Mouse (Mus musculus) T-helper 2 cell (primary cell): ENCODE data around the gene Gm17490.

Experiments used
- in situ Hi-C: fragments of 300-600 bp; cut with MboI, MseI; formaldehyde crosslinking; loops from one replicate; pipeline ENCODE4 v1.15.1; 2025; ENCODE audit warnings: high pct_unique_total_duplicates

The Gm17490 gene

GRCm38 (mm10) chr2:11625890-11626289 lies at the start of gene Gm17490:
Gene Gm17490 (minus strand): TSS chr2:11626264.
- in situ Hi-C loops = loop anchor here (10.0 kb wide), 1 partner anchor 1251 kb away; the partner anchor contains the start of gene Sfmbt2

- in situ Hi-C loops = no loop called here
Observed at GRCm38 (mm10) chr2:11672144-11672543, 46.1 kb upstream of the Gm17490 start.

GRCm38 (mm10) chr2:11665326-11665725 lies 39.3 kb upstream of the Gm17490 start:
- in situ Hi-C loops = no loop called here

- in situ Hi-C loops = no loop called here
Observed at GRCm38 (mm10) chr2:11664806-11665205, 38.7 kb upstream of the Gm17490 start.

- in situ Hi-C loops = no loop called here
Observed at GRCm38 (mm10) chr2:11664367-11664766, 38.3 kb upstream of the Gm17490 start.

- in situ Hi-C loops = no loop called here
Observed at GRCm38 (mm10) chr2:11663961-11664360, 37.9 kb upstream of the Gm17490 start.

GRCm38 (mm10) chr2:11662907-11663230 lies 36.8 kb upstream of the Gm17490 start:
- in situ Hi-C loops = no loop called here

GRCm38 (mm10) chr2:11662143-11662906 lies 36.3 kb upstream of the Gm17490 start:
- in situ Hi-C loops = no loop called here

GRCm38 (mm10) chr2:11659263-11659662 lies 33.2 kb upstream of the Gm17490 start:
- in situ Hi-C loops = no loop called here

GRCm38 (mm10) chr2:11657581-11657980 lies 31.5 kb upstream of the Gm17490 start:
- in situ Hi-C loops = no loop called here

GRCm38 (mm10) chr2:11654990-11655931 lies 29.2 kb upstream of the Gm17490 start:
- in situ Hi-C loops = no loop called here

GRCm38 (mm10) chr2:11653780-11654179 lies 27.7 kb upstream of the Gm17490 start:
- in situ Hi-C loops = no loop called here

GRCm38 (mm10) chr2:11653330-11653729 lies 27.3 kb upstream of the Gm17490 start:
- in situ Hi-C loops = no loop called here

- in situ Hi-C loops = no loop called here
Observed at GRCm38 (mm10) chr2:11652780-11653179, 26.7 kb upstream of the Gm17490 start.

- in situ Hi-C loops = no loop called here
Observed at GRCm38 (mm10) chr2:11652196-11652595, 26.1 kb upstream of the Gm17490 start.

GRCm38 (mm10) chr2:11651476-11651875 lies 25.4 kb upstream of the Gm17490 start:
- in situ Hi-C loops = no loop called here

GRCm38 (mm10) chr2:11645297-11645696 lies 19.2 kb upstream of the Gm17490 start:
- in situ Hi-C loops = no loop called here

GRCm38 (mm10) chr2:11644057-11644456 lies 18.0 kb upstream of the Gm17490 start:
- in situ Hi-C loops = loop anchor here (5.0 kb wide), 2 partner anchors 37 to 457 kb away; no protein-coding TSS in a partner anchor

GRCm38 (mm10) chr2:11642451-11642941 lies 16.4 kb upstream of the Gm17490 start, which contains the start of gene Il2ra:
Gene Il2ra (plus strand): TSS chr2:11642807.
- in situ Hi-C loops = loop anchor here (5.0 kb wide), 2 partner anchors 35 to 455 kb away; no protein-coding TSS in a partner anchor

- in situ Hi-C loops = no loop called here
Observed at GRCm38 (mm10) chr2:11637115-11637514, 11.1 kb upstream of the Gm17490 start.

- in situ Hi-C loops = no loop called here
Observed at GRCm38 (mm10) chr2:11636138-11636480, 10.0 kb upstream of the Gm17490 start.

GRCm38 (mm10) chr2:11635471-11636137 lies 9.5 kb upstream of the Gm17490 start:
- in situ Hi-C loops = no loop called here
